Mouse (Mus musculus) hindbrain, embryonic 12.5 days (tissue): ENCODE results near the gene Chd2. TPM values are rescaled to one million over a fixed set of nuclear protein-coding genes. Genes with fewer than 3 reads are reported as not detected.

Experiments
- ATAC-seq: fragments of 200-750 bp; cut with Nextera tagmentation; 2 replicates; pipeline ENCODE4 v1.8.0; 2017; ENCODE audit warnings: moderate TSS enrichment; ENCODE audit not compliant: low FRiP score
- H3K27ac ChIP-seq: fragments of 300-500 bp; sonication (generic); 2 replicates; pipeline ENCODE4 v1.5.1; 2016; ENCODE audit warnings: mild to moderate bottlenecking
- H3K27me3 ChIP-seq: fragments of 300-500 bp; sonication (generic); 2 replicates; pipeline ENCODE4 v1.6.1; 2016; ENCODE audit warnings: mild to moderate bottlenecking
- H3K36me3 ChIP-seq: fragments of 300-500 bp; sonication (generic); 2 replicates; pipeline ENCODE4 v1.6.1; 2016; ENCODE audit warnings: mild to moderate bottlenecking
- H3K4me1 ChIP-seq: fragments of 300-500 bp; sonication (generic); 2 replicates; pipeline ENCODE4 v1.6.1; 2016
- H3K4me2 ChIP-seq: fragments of 300-500 bp; sonication (generic); replicated peaks from 2 replicates; pipeline ENCODE4 v1.6.1; 2016; ENCODE audit warnings: mild to moderate bottlenecking
- H3K4me3 ChIP-seq: fragments of 300-500 bp; sonication (generic); 2 replicates; pipeline ENCODE4 v1.5.1; 2016; ENCODE audit warnings: mild to moderate bottlenecking
- H3K9ac ChIP-seq: fragments of 300-500 bp; sonication (generic); 2 replicates; pipeline ENCODE4 v1.6.1; 2016; ENCODE audit warnings: mild to moderate bottlenecking, moderate library complexity
- H3K9me3 ChIP-seq: fragments of 300-500 bp; sonication (generic); replicated peaks from 2 replicates; pipeline ENCODE4 v1.6.1; 2016; ENCODE audit warnings: mild to moderate bottlenecking
- WGBS: fragments of 180-500 bp; shearing (Covaris S2); methylation state at CpG from one replicate; pipeline ENCODE4 v1.1.7; 2016; 5-methylcytosine and 5-hydroxymethylcytosine counted together
- polyA plus RNA-seq: library from polyadenylated mRNA; unstranded; fragments of >200 nt; fragmentation: Nextera tagmentation; extraction: Ambion mirVana; gene quantifications from 2 replicates; pipeline ENCODE4 v1.2.1, GENCODE M21; 2016

The Chd2 gene
- polyA plus RNA-seq, 1 experiment from 2014 or later = 63.6 TPM

- 14% methylated on average over 20 of the region's 20 CpGs for WGBS
- H3K4me3 ChIP-seq = peak overlapping the region; percentile 30
- peak overlapping the region; percentile 84 for H3K27ac ChIP-seq
- no peaks in the 10 kb centered on the region for H3K27me3 ChIP-seq
- H3K4me2 ChIP-seq = peak overlapping the region; percentile 60
- H3K36me3 ChIP-seq = peaks cover 14% of the 10 kb centered on the region
- ATAC-seq = peak; percentile 75
- no peaks in the 10 kb centered on the region for H3K9me3 ChIP-seq
- H3K4me1 ChIP-seq = peaks cover 80% of the 10 kb centered on the region
- H3K9ac ChIP-seq = peak overlapping the region; percentile 61
Observed at GRCm38 (mm10) chr7:73400051-73400916, 141.3 kb downstream of the Chd2 start.

DNA sequence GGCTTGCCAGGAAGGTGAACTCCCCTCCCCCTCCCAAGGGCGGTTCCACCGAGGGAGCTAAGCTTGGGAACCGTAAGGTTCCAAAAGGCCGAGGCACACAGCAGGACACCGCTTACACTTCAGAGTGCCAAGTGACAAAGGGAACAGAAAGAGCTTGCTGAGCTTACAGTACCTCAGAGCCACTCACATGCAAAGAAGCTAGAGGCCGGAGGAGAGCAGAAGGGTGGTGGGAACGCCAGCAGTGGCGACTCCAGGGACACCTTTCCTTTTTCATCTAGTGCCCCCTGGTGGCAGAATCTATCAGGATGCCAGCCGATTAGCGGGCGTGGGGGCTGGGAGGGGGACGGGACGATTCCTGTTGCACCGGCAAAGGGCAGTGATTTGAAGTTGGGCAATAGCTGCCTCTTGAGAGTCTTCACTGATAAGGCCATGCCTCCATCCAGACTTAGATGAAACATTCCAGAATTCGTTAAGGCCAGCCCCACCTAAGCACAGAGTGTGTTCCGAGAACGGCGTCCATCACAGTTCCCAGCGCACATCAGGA is 142.1 kb downstream of the Chd2 start:
- H3K9me3 ChIP-seq = no peaks in the 10 kb centered on the region
- WGBS = 2% methylated on average over 19 of the region's 19 CpGs
- peak overlapping the region; percentile 61 for H3K9ac ChIP-seq
- peak overlapping the region; percentile 60 for H3K4me2 ChIP-seq
- ATAC-seq = peak; percentile 69
- H3K27ac ChIP-seq = peak overlapping the region; percentile 84
- H3K4me3 ChIP-seq = peak overlapping the region; percentile 30
- H3K27me3 ChIP-seq = no peaks in the 10 kb centered on the region
- peaks cover 87% of the 10 kb centered on the region for H3K4me1 ChIP-seq
- peaks cover 11% of the 10 kb centered on the region for H3K36me3 ChIP-seq

DNA sequence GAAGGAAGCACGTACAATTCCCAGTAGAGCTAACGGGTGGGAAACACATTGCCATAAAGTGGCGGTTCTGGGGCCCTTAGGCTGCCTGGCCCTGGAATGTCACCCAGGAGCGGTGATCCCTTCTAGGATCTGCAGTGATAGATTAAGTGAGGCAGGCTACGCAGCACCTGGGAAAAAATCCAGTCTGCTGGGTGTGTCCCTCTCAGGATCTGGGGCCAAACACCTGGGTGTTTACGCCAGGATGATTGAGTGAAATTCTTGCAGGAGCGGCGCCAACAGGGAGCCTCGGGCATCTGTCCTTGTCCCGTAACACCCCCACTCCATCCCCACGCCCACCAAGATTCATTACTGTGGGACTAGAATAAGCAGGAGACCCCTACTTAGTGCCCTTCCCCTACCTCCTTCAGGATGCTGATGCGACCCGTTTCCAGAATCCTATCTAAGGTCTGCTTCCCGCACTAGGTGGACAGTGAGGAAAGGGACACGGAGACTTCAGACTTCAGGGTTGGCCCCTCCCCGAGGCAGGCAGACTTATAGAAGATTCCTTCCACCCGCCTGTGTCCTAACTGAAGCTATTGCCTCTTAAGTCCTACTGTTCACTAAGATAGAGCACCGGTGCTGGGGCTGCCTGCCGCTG is 142.7 kb downstream of the Chd2 start:
- H3K9me3 ChIP-seq = no peaks in the 10 kb centered on the region
- H3K4me2 ChIP-seq = peak overlapping the region; percentile 60
- WGBS = 10% methylated on average over 19 of the region's 19 CpGs
- H3K4me1 ChIP-seq = peaks cover 92% of the 10 kb centered on the region
- H3K4me3 ChIP-seq = peak overlapping the region; percentile 30
- no peaks in the 10 kb centered on the region for H3K27me3 ChIP-seq
- ATAC-seq = peak; percentile 4
- H3K27ac ChIP-seq = peak overlapping the region; percentile 84
- peak overlapping the region; percentile 61 for H3K9ac ChIP-seq
- peaks cover 10% of the 10 kb centered on the region for H3K36me3 ChIP-seq

DNA sequence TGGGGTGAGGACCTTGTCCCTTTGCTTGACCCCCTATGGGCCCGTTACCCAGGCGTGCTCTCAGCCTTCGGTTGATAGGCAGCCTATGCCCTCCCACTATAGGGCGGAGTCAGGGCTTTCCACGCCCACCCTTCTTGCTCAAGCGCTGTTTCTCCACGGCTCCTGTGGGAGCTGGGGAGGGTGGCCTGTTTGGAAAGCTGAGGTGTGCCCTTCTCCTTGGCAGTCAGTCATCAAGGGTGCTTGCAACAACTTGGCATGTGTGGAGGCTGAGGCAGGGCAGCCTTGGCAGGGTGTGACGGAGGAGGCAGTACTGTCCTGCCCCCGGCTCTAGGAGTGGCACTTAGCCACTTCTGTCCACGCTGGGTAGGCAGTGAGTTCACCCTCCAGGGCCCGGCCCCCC is 143.3 kb downstream of the Chd2 start:
- peak overlapping the region; percentile 84 for H3K27ac ChIP-seq
- peak overlapping the region; percentile 60 for H3K4me2 ChIP-seq
- peak overlapping the region; percentile 61 for H3K9ac ChIP-seq
- peak; percentile 18; the same call in 1 of the 2 replicates for ATAC-seq
- 0 out of 2 replicates have a peak, but pooled peaks cover 6% of the 10 kb centered on the region for H3K36me3 ChIP-seq
- 6% methylated on average over 11 of the region's 11 CpGs for WGBS
- peak overlapping the region; percentile 30 for H3K4me3 ChIP-seq
- H3K9me3 ChIP-seq = no peaks in the 10 kb centered on the region
- H3K4me1 ChIP-seq = peaks cover 92% of the 10 kb centered on the region
- H3K27me3 ChIP-seq = no peaks in the 10 kb centered on the region

- peak overlapping the region; percentile 95 for H3K9ac ChIP-seq
- H3K9me3 ChIP-seq = no peaks in the 10 kb centered on the region
- peaks cover 84% of the 10 kb centered on the region for H3K4me1 ChIP-seq
- H3K27me3 ChIP-seq = no peaks in the 10 kb centered on the region
- H3K27ac ChIP-seq = peak overlapping the region; percentile 80
- H3K4me2 ChIP-seq = peak overlapping the region; percentile 80
- H3K4me3 ChIP-seq = peak overlapping the region; percentile 75
- no peak for ATAC-seq
- no peaks in the 10 kb centered on the region for H3K36me3 ChIP-seq
- WGBS = 45% methylated on average over 4 of the region's 4 CpGs
Observed at GRCm38 (mm10) chr7:73394013-73394409, 147.6 kb downstream of the Chd2 start.

DNA sequence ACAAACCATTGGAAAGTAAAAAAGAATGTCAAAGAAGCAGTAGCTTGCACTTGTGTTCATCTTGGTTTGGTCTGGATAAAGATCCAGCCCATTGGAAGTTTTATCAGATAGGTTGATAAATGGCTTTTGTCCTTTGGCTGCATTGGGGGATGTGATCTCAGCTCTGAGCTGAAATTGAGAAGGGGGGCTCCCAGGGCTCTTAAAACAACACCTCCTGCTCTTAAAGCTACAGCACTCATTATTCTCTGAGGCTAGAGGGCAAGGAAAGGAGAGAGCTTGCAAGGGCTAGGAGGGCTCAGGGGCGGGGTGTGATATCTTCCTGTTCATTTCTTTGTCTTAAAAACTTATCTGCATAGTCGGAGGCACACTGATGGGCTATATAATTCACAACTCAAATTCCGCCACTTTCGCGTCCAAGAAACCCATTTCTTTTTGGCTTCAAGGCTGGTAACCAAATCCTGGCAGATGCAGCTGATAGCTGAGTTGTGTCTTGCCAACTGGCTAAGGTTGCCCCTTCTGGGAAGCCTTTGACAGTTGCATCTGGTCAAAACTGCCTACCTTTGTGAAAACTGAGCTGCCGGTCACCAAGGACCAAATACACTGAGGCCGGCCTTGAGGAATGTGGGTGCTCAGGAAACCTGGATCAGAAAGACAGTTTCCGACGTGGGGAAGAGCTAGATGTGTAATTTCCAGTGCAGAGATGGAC is 148.2 kb downstream of the Chd2 start:
- peak overlapping the region; percentile 75 for H3K4me3 ChIP-seq
- H3K9ac ChIP-seq = peak overlapping the region; percentile 95
- H3K27ac ChIP-seq = peak overlapping the region; percentile 80
- H3K9me3 ChIP-seq = no peaks in the 10 kb centered on the region
- peaks cover 81% of the 10 kb centered on the region for H3K4me1 ChIP-seq
- peaks cover 3% of the 10 kb centered on the region for H3K36me3 ChIP-seq
- no peaks in the 10 kb centered on the region for H3K27me3 ChIP-seq
- no peak for ATAC-seq
- peak overlapping the region; percentile 80 for H3K4me2 ChIP-seq
- 32% methylated on average over 9 of the region's 9 CpGs for WGBS

DNA sequence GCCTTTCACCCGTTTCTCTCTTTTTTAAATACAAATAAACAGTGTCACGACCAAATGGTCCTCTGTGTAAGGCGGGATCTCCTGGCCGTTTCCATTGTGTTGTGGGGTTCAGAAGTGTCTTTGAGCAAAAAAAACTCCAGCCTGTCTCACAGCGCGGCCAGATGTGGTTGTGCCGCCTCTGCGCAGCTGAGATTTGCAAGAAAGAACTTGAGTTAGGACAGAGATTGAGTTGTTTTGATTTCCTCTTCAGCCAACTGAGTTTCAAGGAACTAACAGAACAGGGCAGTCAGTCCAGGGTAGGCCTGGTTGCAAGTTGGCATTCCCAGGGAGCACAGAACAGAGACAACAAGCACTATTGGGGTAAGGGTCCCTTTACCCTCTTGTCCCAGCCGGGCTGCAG is 149.3 kb downstream of the Chd2 start:
- H3K4me3 ChIP-seq = peak overlapping the region; percentile 75
- H3K36me3 ChIP-seq = peaks cover 9% of the 10 kb centered on the region
- H3K9me3 ChIP-seq = no peaks in the 10 kb centered on the region
- peak overlapping the region; percentile 95 for H3K9ac ChIP-seq
- no peak for ATAC-seq
- H3K4me2 ChIP-seq = peak overlapping the region; percentile 80
- peaks cover 70% of the 10 kb centered on the region for H3K4me1 ChIP-seq
- WGBS = 0% methylated on average over 9 of the region's 9 CpGs
- H3K27me3 ChIP-seq = no peaks in the 10 kb centered on the region
- peak overlapping the region; percentile 94 for H3K27ac ChIP-seq

DNA sequence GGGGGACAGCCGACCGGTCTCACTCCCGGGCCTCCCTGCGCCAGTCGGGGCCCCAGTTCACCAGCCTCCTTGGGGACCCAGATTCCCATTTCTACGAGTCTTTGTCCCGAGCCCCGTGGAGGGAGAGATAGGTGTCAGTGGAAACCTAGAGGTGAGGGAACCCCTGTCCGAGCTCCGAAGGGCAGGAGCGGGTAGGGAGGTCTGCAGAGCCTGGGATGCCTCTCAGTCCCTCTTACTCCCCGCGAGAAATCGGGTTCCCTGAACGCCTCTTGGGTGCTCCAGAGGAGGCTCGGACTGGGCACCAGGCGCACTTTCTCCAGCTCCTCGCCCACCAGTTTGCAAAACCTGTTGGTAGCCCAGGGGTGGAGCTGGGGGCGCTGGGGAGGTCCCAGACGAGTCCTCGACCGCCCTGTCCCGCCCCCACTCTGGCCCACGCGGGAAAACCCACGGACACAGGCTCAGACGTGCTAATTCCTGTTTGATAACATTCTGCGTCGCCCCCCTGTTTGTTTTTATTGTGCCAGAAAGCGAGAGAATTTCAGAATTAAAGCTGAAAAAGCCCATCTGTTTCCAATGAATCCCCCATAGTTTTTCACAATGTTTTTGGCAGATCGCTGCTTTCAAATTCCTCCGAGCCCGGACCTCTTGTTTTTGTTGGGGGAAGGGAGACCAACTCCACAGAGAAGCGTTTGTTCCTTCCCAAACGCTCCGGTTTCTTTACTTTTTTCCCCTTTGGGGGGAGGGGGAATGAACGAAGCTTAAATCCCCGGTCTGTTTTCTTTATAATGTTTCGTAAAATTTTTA is 149.9 kb downstream of the Chd2 start:
- under 1% methylated on average over 39 of the region's 39 CpGs for WGBS

GRCm38 (mm10) chr7:73391002-73391517 is 150.6 kb downstream of the Chd2 start:
- Histone ChIP-seq H3K27ac (peak overlapping the region; percentile 94), H3K36me3 (peaks cover 9% of the 10 kb centered on the region), H3K4me3 (peak overlapping the region; percentile 75), H3K9ac (peak overlapping the region; percentile 95), H3K9me3 (no peaks in the 10 kb centered on the region), H3K4me2 (peak overlapping the region; percentile 80), H3K27me3 (no peaks in the 10 kb centered on the region), H3K4me1 (peaks cover 68% of the 10 kb centered on the region)
- WGBS = under 1% methylated on average over 35 of the region's 42 CpGs
- ATAC-seq = peak; percentile 79

More for the DNA sequence above, 149.9 kb downstream of the Chd2 start:
- Histone ChIP-seq H3K4me1 (peaks cover 70% of the 10 kb centered on the region), H3K27ac (peak overlapping the region; percentile 94), H3K4me3 (peak overlapping the region; percentile 75), H3K9ac (peak overlapping the region; percentile 95), H3K27me3 (no peaks in the 10 kb centered on the region), H3K9me3 (no peaks in the 10 kb centered on the region), H3K4me2 (peak overlapping the region; percentile 80), H3K36me3 (peaks cover 9% of the 10 kb centered on the region)
- peak; percentile 15 for ATAC-seq

DNA sequence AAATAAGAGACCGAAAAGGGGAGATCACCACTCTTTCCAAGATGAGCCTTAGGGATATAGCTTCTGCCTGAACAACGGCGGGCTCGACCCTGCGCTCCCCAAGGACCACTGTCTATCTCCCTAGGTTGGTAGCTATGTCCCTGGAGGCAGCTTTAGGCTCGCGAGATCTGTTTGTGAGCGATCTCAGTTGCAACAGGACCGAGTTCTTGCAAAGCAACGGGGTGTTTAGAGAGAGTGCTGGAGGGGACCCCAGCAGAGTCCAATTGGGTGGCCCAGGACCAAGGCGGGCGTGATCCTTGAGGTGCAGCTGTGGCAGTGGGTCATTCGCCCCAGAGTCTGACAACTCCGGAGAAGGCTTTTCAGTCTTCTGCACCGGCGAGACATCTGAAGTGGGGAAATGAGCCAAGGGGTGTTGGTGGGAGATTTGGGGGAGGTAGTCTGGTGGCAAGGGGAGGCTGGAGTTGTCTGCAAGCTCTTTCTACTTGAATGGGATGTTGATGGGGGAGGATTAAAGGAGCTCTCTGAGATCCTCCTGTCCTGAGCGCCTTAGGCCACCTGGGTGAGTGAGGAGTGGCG is 151.1 kb downstream of the Chd2 start:
- no peaks in the 10 kb centered on the region for H3K27me3 ChIP-seq
- peaks cover 66% of the 10 kb centered on the region for H3K4me1 ChIP-seq
- ATAC-seq = peak; percentile 35
- H3K9ac ChIP-seq = peak overlapping the region; percentile 95
- peak overlapping the region; percentile 80 for H3K4me2 ChIP-seq
- WGBS = 3% methylated on average over 18 of the region's 18 CpGs
- H3K9me3 ChIP-seq = no peaks in the 10 kb centered on the region
- H3K27ac ChIP-seq = peak overlapping the region; percentile 94
- H3K36me3 ChIP-seq = peaks cover 9% of the 10 kb centered on the region
- H3K4me3 ChIP-seq = peak overlapping the region; percentile 75

GRCm38 (mm10) chr7:73389871-73390294 is 151.7 kb downstream of the Chd2 start:
- Histone ChIP-seq H3K4me3 (peak overlapping the region; percentile 75), H3K27me3 (no peaks in the 10 kb centered on the region), H3K4me2 (peak overlapping the region; percentile 80), H3K4me1 (peaks cover 63% of the 10 kb centered on the region), H3K9ac (peak overlapping the region; percentile 95), H3K9me3 (no peaks in the 10 kb centered on the region), H3K36me3 (peaks cover 9% of the 10 kb centered on the region), H3K27ac (peak overlapping the region; percentile 94)
- under 1% methylated on average over 15 of the region's 15 CpGs for WGBS
- 0 out of 2 replicates have a peak, but pooled peaks have one; percentile 17 for ATAC-seq
